Comparison of ENCODE assay signal across 17 mouse cellular contexts in genomic region chr13:83468794-83469193, GRCm38 (mm10).
"Had no signal": no experiment of that assay in that cellular context is flagged by ENCODE, and none has a peak within 500 bp of the region (broad histone marks: within the 10 kb centered on the region; RNA-seq: fewer than 3 reads in every experiment).

No protein-coding gene starts in this region.

- ATAC-seq: hindbrain, embryonic 16.5 days; intestine, embryonic 16.5 days; liver, embryonic 12.5 days had no signal

- DNase-seq: gastrocnemius, adult 2 months; gastrocnemius, postnatal 10 days; gastrocnemius, postnatal 25 days; heart, adult 18-20 months; heart, postnatal 10 days; heart, postnatal 4 days; kidney, adult 11 months; kidney, adult 2 months; kidney, adult 9 months; kidney, postnatal 14 days; kidney, postnatal 36 days; layer of hippocampus, adult 9-11 months; layer of hippocampus, postnatal 36 days; left cerebral cortex, postnatal 4 days had no signal
